Mouse (Mus musculus): Measurements from ENCODE around the gene Moxd1. TPM values are rescaled to one million over a fixed set of nuclear protein-coding genes. Genes with fewer than 3 reads are reported as not detected.

Gene Moxd1
- polyA plus RNA-seq, 1 experiment from 2014 or later: 11.2 TPM

- H3K27me3 ChIP-seq (ENCODE audit: control insufficient read depth, insufficient read depth, low read length): peaks cover 3% of the 10 kb centered on the region; the same call in 1 of the 2 replicates
- H3K9ac ChIP-seq (replicated peaks; ENCODE audit: low read depth, low read length): no peak overlapping the region
- 72% methylated on average over 5 of the region's 5 CpGs for WGBS
- H3K4me2 ChIP-seq (replicated peaks; ENCODE audit: low read depth, low read length): no peak overlapping the region
- H3K27ac ChIP-seq (ENCODE audit: low read length): no peak overlapping the region
- H3K9me3 ChIP-seq (ENCODE audit: control insufficient read depth, low read depth, low read length): no peaks in the 10 kb centered on the region
- no peak overlapping the region for H3K4me3 ChIP-seq (ENCODE audit: low read depth, low read length)
- H3K36me3 ChIP-seq (ENCODE audit: control insufficient read depth, insufficient read depth, low read length): no peaks in the 10 kb centered on the region
- ATAC-seq (ENCODE audit: insufficient number of reproducible peaks, insufficient read depth, low FRiP score, low read depth): no peak
- H3K4me1 ChIP-seq (ENCODE audit: control insufficient read depth, insufficient read depth, low read length): peaks cover 5% of the 10 kb centered on the region; the same call in 1 of the 2 replicates
Measured at GRCm38 (mm10) chr10:24220931-24221330, 2.4 kb upstream of the Moxd1 start.

DNA sequence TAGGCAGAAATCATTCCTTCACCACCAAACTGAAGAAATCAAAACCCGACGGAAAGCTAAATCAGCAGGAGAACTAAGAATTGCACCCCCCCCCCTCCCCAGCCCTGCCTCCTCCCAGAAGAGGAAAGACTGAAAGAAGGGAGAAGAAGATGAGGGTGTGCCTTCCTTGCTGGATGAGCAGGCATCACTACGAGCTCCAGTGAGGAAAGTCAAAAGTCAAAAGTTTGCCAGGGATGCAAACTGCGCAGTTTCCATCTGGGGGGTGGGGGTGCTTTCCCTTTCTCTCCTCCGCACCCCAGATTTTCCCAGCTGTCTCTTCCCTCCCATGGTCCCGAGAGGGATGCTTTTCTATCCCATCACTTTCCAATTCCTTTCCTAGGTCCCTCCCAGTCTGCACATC is 406 bp upstream of the Moxd1 start:
- H3K9ac ChIP-seq (replicated peaks; ENCODE audit: low read depth, low read length): no peak overlapping the region
- peak; percentile 18; the same call in 1 of the 2 replicates for ATAC-seq (ENCODE audit: insufficient number of reproducible peaks, insufficient read depth, low FRiP score, low read depth)

DNA sequence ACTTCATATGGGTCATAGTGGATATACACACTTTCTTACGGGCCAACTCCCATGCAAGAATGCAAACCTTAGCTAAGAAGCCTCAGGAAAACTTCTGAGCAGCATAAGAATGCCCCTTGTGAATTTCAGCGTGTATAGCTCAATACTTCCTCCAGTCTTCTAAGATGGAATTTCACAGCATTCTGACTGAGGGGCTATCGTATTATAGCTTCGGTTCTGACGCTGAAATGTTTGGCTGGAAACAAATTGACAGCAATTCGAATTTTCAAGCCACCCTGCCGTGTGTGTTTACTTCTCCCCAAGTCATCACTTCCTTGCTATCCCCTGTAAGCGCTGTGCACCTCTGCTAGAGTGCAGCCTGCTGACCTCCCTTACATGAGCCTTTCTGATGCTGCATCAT is 1.3 kb downstream of the Moxd1 start:
- H3K27me3 ChIP-seq (ENCODE audit: control insufficient read depth, insufficient read depth, low read length): peaks cover 3% of the 10 kb centered on the region; the same call in 1 of the 2 replicates
- no peaks in the 10 kb centered on the region for H3K9me3 ChIP-seq (ENCODE audit: control insufficient read depth, low read depth, low read length)
- WGBS: 24% methylated on average over 8 of the region's 8 CpGs
- no peak overlapping the region for H3K4me3 ChIP-seq (ENCODE audit: low read depth, low read length)
- no peak overlapping the region for H3K27ac ChIP-seq (ENCODE audit: low read length)
- H3K4me1 ChIP-seq (ENCODE audit: control insufficient read depth, insufficient read depth, low read length): peaks cover 5% of the 10 kb centered on the region; the same call in 1 of the 2 replicates
- no peaks in the 10 kb centered on the region for H3K36me3 ChIP-seq (ENCODE audit: control insufficient read depth, insufficient read depth, low read length)
- no peak overlapping the region for H3K9ac ChIP-seq (replicated peaks; ENCODE audit: low read depth, low read length)
- no peak overlapping the region for H3K4me2 ChIP-seq (replicated peaks; ENCODE audit: low read depth, low read length)
- no peak for ATAC-seq (ENCODE audit: insufficient number of reproducible peaks, insufficient read depth, low FRiP score, low read depth)

More for the DNA sequence above, 406 bp upstream of the Moxd1 start:
- H3K4me3 ChIP-seq (ENCODE audit: low read depth, low read length): peak overlapping the region; percentile 44
- no peaks in the 10 kb centered on the region for H3K9me3 ChIP-seq (ENCODE audit: control insufficient read depth, low read depth, low read length)
- H3K36me3 ChIP-seq (ENCODE audit: control insufficient read depth, insufficient read depth, low read length): no peaks in the 10 kb centered on the region
- H3K4me1 ChIP-seq (ENCODE audit: control insufficient read depth, insufficient read depth, low read length): peaks cover 5% of the 10 kb centered on the region; the same call in 1 of the 2 replicates
- H3K4me2 ChIP-seq (replicated peaks; ENCODE audit: low read depth, low read length): peak overlapping the region; percentile 94
- 19% methylated on average over 6 of the region's 6 CpGs for WGBS
- peaks cover 3% of the 10 kb centered on the region; the same call in 1 of the 2 replicates for H3K27me3 ChIP-seq (ENCODE audit: control insufficient read depth, insufficient read depth, low read length)
- no peak overlapping the region for H3K27ac ChIP-seq (ENCODE audit: low read length)

DNA sequence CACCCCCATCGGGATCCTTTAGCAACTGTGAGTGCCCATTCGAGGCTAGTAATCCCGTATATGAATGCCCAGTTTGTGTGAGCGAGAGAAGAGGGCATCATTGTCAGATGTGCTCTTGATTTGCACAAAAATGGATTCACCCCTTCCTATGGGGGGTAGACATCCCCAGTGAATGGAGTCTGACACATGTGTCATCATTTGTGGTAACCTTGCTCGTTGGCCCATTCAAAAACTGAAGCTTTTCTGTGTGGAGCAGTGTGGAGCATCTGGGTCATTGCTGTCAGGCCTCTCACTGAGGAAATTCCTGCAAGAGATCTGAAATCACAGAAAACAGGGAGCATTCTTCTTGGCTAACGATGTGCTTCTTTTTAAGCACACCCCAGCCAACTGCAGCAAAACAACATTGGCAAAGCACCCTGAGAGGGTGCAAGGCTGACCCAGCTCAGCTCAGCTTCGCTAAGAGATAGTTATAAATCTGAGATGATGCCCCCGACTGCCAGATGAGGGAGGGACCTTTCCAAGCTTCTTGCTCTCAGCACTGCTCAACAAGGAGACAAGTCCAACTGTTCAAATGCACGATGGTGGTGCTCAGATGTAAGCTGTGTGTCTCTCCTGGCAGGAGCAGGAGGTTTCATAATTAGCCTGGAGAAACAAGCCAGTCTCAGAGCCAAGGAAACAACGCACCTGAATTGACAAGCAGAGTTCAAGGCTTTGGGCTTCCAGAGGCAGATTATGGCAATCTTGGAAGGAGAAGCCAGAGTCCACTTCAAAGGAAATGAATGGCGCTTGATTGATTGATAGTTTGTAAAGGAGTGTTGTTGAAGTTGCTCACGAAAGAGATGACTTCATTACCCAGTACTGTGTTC is 5.2 kb downstream of the Moxd1 start:
- H3K9ac ChIP-seq (replicated peaks; ENCODE audit: low read depth, low read length): no peak overlapping the region
- H3K4me2 ChIP-seq (replicated peaks; ENCODE audit: low read depth, low read length): no peak overlapping the region
- H3K27me3 ChIP-seq (ENCODE audit: control insufficient read depth, insufficient read depth, low read length): peaks cover 3% of the 10 kb centered on the region; the same call in 1 of the 2 replicates
- ATAC-seq (ENCODE audit: insufficient number of reproducible peaks, insufficient read depth, low FRiP score, low read depth): no peak
- no peaks in the 10 kb centered on the region for H3K9me3 ChIP-seq (ENCODE audit: control insufficient read depth, low read depth, low read length)
- 65% methylated on average over 12 of the region's 12 CpGs for WGBS
- H3K27ac ChIP-seq (ENCODE audit: low read length): no peak overlapping the region
- peaks cover 5% of the 10 kb centered on the region; the same call in 1 of the 2 replicates for H3K4me1 ChIP-seq (ENCODE audit: control insufficient read depth, insufficient read depth, low read length)
- H3K4me3 ChIP-seq (ENCODE audit: low read depth, low read length): no peak overlapping the region
- no peaks in the 10 kb centered on the region for H3K36me3 ChIP-seq (ENCODE audit: control insufficient read depth, insufficient read depth, low read length)

- no peak overlapping the region for H3K4me2 ChIP-seq (replicated peaks; ENCODE audit: low read depth, low read length)
- WGBS: 73% methylated on average over 4 of the region's 4 CpGs
- no peak for ATAC-seq (ENCODE audit: insufficient number of reproducible peaks, insufficient read depth, low FRiP score, low read depth)
Measured at GRCm38 (mm10) chr10:24232281-24232680, 9.0 kb downstream of the Moxd1 start.

GRCm38 (mm10) chr10:24235426-24236283 is 12.3 kb downstream of the Moxd1 start:
- H3K4me1 ChIP-seq (ENCODE audit: control insufficient read depth, insufficient read depth, low read length): no peaks in the 10 kb centered on the region
- H3K36me3 ChIP-seq (ENCODE audit: control insufficient read depth, insufficient read depth, low read length): no peaks in the 10 kb centered on the region
- H3K9me3 ChIP-seq (ENCODE audit: control insufficient read depth, low read depth, low read length): no peaks in the 10 kb centered on the region
- H3K4me3 ChIP-seq (ENCODE audit: low read depth, low read length): no peak overlapping the region
- no peak overlapping the region for H3K4me2 ChIP-seq (replicated peaks; ENCODE audit: low read depth, low read length)
- H3K27me3 ChIP-seq (ENCODE audit: control insufficient read depth, insufficient read depth, low read length): no peaks in the 10 kb centered on the region
- H3K27ac ChIP-seq (ENCODE audit: low read length): no peak overlapping the region
- no peak for ATAC-seq (ENCODE audit: insufficient number of reproducible peaks, insufficient read depth, low FRiP score, low read depth)
- no peak overlapping the region for H3K9ac ChIP-seq (replicated peaks; ENCODE audit: low read depth, low read length)
- 75% methylated on average over 23 of the region's 23 CpGs for WGBS

More at GRCm38 (mm10) chr10:24232281-24232680, 9.0 kb downstream of the Moxd1 start:
- no peak overlapping the region for H3K4me3 ChIP-seq (ENCODE audit: low read depth, low read length)
- no peaks in the 10 kb centered on the region for H3K4me1 ChIP-seq (ENCODE audit: control insufficient read depth, insufficient read depth, low read length)
- H3K9me3 ChIP-seq (ENCODE audit: control insufficient read depth, low read depth, low read length): no peaks in the 10 kb centered on the region
- H3K36me3 ChIP-seq (ENCODE audit: control insufficient read depth, insufficient read depth, low read length): no peaks in the 10 kb centered on the region
- no peak overlapping the region for H3K27ac ChIP-seq (ENCODE audit: low read length)
- H3K9ac ChIP-seq (replicated peaks; ENCODE audit: low read depth, low read length): no peak overlapping the region
- H3K27me3 ChIP-seq (ENCODE audit: control insufficient read depth, insufficient read depth, low read length): no peaks in the 10 kb centered on the region

DNA sequence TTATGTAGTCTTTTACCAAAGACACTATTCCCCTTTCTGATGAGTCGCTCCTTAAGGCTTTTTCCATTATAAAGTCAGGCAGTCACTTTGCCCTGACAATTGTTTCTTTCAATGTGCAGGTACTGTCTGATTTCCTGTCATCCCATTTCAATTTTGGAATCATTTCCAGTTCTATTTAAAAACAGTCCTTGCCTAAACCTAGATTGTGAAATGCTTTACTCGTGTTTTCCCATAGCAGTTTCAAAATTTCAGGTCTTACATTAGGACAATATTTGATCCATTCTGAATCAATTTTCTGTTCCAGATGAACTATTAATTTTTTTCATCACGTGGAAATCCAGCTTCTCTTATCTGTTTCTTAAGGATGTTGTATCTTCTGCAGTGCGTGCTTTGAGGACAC is 23.5 kb downstream of the Moxd1 start:
- no peaks in the 10 kb centered on the region for H3K36me3 ChIP-seq (ENCODE audit: control insufficient read depth, insufficient read depth, low read length)
- ATAC-seq (ENCODE audit: insufficient number of reproducible peaks, insufficient read depth, low FRiP score, low read depth): no peak
- no peak overlapping the region for H3K27ac ChIP-seq (ENCODE audit: low read length)
- WGBS: 85% methylated on average over 4 of the region's 4 CpGs
- H3K4me1 ChIP-seq (ENCODE audit: control insufficient read depth, insufficient read depth, low read length): no peaks in the 10 kb centered on the region
- H3K27me3 ChIP-seq (ENCODE audit: control insufficient read depth, insufficient read depth, low read length): no peaks in the 10 kb centered on the region
- H3K9me3 ChIP-seq (ENCODE audit: control insufficient read depth, low read depth, low read length): no peaks in the 10 kb centered on the region
- no peak overlapping the region for H3K9ac ChIP-seq (replicated peaks; ENCODE audit: low read depth, low read length)
- H3K4me2 ChIP-seq (replicated peaks; ENCODE audit: low read depth, low read length): no peak overlapping the region
- no peak overlapping the region for H3K4me3 ChIP-seq (ENCODE audit: low read depth, low read length)

DNA sequence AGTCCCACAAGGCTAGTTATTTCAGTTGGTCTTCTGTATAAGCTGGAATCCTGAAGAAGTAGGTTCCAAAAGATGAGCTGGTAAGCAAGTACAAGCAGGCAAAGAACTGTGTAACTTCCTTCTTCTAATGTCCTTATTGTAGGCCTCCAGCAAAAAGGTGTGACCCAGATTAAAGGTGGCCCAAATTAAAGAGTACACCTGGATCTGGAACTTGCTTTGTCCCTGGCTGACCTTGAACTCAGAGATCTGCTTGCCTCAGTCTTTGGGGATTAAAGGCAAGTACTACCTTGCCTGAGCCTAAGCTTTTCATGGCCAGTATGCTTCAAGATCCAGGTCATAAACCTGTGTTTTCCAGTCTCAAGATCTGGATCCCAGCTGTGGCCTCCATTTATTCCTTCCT is 24.8 kb downstream of the Moxd1 start:
- no peak for ATAC-seq (ENCODE audit: insufficient number of reproducible peaks, insufficient read depth, low FRiP score, low read depth)
- Histone ChIP-seq H3K4me1 (ENCODE audit: control insufficient read depth, insufficient read depth, low read length) (no peaks in the 10 kb centered on the region), H3K36me3 (ENCODE audit: control insufficient read depth, insufficient read depth, low read length) (no peaks in the 10 kb centered on the region), H3K4me3 (ENCODE audit: low read depth, low read length) (no peak overlapping the region), H3K4me2 (replicated peaks; ENCODE audit: low read depth, low read length) (no peak overlapping the region), H3K27ac (ENCODE audit: low read length) (no peak overlapping the region), H3K9me3 (ENCODE audit: control insufficient read depth, low read depth, low read length) (no peaks in the 10 kb centered on the region), H3K27me3 (ENCODE audit: control insufficient read depth, insufficient read depth, low read length) (no peaks in the 10 kb centered on the region), H3K9ac (replicated peaks; ENCODE audit: low read depth, low read length) (no peak overlapping the region)

All from stomach, embryonic 14.5 days (tissue).